Mouse (Mus musculus) G1E (cell line): ENCODE results near the gene Adk.

Experiments used
- CTCF ChIP-seq: IDR thresholded peaks from 2 replicates; pipeline ENCODE4 v1.5.1; 2012; ENCODE audit warnings: low read depth, low read length, inconsistent platforms, mixed read lengths
- GATA1 ChIP-seq: IDR thresholded peaks from 2 replicates; pipeline ENCODE4 v1.6.1; 2012; ENCODE audit warnings: borderline replicate concordance, low read length, inconsistent platforms, mixed read lengths

DNA sequence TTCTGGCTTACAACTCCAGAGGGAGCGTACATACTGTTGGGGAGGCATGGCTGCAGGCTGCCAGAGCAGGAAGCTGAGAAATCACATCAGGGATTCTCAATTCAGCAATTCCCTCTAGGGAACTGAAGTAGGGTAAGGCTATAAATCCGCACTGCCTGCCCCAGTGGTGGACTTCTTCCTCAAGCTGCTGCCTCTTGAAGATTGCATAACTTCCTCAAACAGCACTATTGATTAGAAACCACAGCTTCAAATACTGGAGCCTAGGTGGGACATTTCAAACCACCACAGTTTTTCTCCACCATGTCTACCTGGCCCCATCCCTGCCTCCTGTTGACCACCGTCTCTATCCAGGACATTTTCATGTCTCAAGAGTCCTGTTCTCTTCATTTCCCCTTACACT is 38.0 kb downstream of the Adk start:
- TF ChIP-seq CTCF (no peak), GATA1 (no peak)
